Mouse (Mus musculus) left cerebral cortex, postnatal 4 days (tissue): ENCODE measurements around the gene Ces1e. TPM values are rescaled to one million over a fixed set of nuclear protein-coding genes. Genes with fewer than 3 reads are reported as not detected.

Source experiments
- DNase-seq: peaks from one replicate; pipeline ENCODE4 v3.0.0-alpha.2; 2022
- intact Hi-C: fragments of 180-260 bp; cut with DNase I; formaldehyde crosslinking; loops from one replicate; pipeline ENCODE4 v1.15.1; 2025
- total RNA-seq, 2 experiments: library from RNA; stranded (reverse); gene quantifications; 2 replicates each; pipeline ENCODE4 v1.2.3; 2021

Gene Ces1e
- total RNA-seq, 2 experiments from 2014 or later, result not detected

DNA sequence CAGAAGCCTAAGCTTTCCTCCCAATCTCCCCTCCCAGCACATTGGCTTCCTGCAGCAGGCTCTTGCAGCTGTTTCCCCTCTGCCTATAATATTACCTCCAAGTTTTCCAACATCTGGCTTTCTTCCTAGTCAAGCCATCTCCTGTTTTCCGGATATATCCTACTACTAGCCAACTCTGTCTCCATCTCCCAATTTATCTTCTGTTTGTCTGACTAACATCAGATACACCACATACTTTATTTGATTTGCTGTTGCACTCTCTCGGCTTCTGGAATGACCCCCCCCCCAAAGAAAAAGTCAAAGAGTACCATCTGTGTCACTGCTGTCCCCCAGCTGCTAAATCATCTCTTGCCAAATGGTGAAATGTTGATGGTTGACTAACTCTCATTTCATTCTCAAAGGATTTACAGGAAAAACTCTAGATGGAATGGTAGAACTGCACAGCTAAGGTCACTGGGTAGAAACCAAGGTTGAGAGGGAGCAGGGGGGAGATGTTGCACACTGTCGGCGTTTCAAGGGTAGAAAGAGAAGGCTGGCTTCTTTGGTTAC is 48.8 kb downstream of the Ces1e start:
- intact Hi-C loops, result no loop called here

GRCm38 (mm10) chr8:93176593-93176992 is 52.8 kb downstream of the Ces1e start:
- DNase-seq, result no peak
- intact Hi-C loops, result no loop called here

More for the DNA sequence above, 48.8 kb downstream of the Ces1e start:
- no peak for DNase-seq

GRCm38 (mm10) chr8:93174554-93174953 is 54.9 kb downstream of the Ces1e start:
- no peak for DNase-seq
- intact Hi-C loops, result no loop called here

DNA sequence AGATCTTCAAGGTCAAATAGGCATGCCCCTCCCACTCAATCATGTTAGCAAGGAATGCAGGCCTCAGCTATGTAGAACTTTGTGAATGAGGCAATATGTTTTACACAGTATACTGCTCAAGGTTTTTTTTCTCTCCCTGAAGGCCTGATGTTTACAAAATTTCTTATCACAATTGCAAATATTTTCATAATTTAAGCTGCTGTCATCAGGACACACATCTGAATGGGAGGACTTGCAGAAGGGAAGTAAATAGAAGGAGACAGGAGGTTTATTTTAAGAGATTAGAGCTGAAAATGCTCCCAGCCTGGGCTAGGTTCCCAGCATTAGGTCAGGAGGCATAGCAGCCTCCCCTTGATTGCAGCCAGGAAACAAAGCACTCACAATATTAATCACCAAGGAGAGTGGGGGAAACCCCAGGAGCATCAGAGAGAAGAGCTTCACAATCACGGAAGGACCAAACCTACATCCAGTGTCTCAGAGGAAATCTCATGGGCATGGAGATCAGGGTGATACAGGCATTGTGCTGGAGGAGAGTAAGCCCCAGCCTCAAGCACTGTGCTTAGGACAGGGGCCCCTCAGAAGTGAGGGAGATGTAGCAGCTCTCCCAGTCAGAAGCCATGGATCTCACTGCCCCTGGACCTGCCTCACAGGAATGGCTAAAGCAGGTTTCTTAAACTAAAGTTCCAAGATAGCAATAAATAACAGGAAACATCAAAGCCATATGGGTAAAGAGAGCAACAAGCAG is 57.4 kb downstream of the Ces1e start:
- intact Hi-C loops, result no loop called here
- DNase-seq, result no peak

DNA sequence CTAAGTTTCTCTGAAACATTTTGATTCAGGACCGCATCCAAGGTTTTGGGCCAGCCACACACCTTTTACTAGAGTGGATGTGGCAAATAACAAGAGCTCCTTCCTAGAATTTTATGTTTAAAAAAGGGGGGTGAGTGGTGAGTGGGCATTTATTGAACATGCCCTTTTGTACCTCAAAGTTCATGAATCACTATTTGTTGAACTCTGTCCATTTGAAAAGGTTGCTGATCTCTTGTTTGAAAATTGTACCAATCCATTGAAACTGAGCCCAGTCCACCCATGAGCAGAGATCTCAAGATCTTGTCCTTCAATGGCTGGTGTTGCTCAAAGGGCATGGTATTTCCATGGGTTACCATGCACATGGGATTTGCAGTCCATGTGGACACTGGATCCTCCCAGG is 66.1 kb downstream of the Ces1e start:
- DNase-seq, result no peak
- intact Hi-C loops, result no loop called here

GRCm38 (mm10) chr8:93151401-93151800 is 78.0 kb downstream of the Ces1e start:
- intact Hi-C loops, result no loop called here
- DNase-seq, result no peak

Other genes starting within 250 kb of the Ces1e start
- not detected for gene Ces1a, start 181.4 kb downstream of the Ces1e start, total RNA-seq
- gene Ces1b, start 149.6 kb downstream of the Ces1e start, total RNA-seq, result not detected
- gene Ces1c, start 98.3 kb downstream of the Ces1e start, total RNA-seq, result not detected
- gene Ces1d, start 31.8 kb downstream of the Ces1e start, total RNA-seq, result not detected
- not detected for gene Ces1f, start 50.1 kb upstream of the Ces1e start, total RNA-seq
- not detected for gene Ces1g, start 107.7 kb upstream of the Ces1e start, total RNA-seq
- not detected for gene Ces1h, start 150.1 kb upstream of the Ces1e start, total RNA-seq